Mouse (Mus musculus): ENCODE measurements around the gene Cdh3. TPM values are rescaled to one million over a fixed set of nuclear protein-coding genes. Genes with fewer than 3 reads are reported as not detected.
A peak's percentile ranks its signal among the peaks of the same experiment; 100 is the strongest.

The Cdh3 gene
- total and polyA plus RNA-seq, 3 experiments = not detected

DNA sequence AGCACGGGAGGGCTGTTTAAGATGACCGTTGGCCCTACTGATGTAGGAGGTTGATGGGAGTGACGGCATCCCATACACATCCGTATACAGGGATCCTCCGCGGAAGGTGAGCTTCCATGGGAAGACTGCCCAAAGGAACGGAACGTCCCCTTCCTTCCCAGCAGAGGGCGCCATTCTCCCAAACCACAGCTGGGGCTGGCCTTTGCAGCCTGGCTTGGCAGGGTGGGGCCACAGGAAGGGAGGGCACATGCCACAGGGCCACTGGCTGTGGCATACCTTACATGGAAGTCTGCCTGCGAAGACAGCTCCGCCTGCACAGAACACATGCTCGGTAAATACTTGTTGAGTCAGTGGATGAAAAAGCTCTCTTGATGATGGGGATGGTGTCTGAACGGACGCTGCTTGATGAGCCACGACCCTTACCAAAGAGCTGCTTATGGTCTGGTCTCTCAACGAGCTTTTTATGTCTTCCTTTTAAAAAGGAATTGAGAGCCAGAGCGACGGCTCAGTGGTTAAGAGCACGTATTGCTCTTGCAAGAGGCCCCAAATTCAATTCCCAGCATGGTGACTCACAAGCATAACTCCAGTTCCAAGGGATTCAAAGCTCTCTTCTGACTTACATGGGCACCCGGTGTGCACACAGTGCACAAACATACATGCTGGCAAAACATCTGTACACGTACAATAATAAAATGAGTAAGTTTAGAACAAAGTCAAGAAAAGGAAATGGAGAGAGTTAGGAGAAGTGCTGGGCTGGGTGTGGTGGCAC, 50.6 kb downstream of the Cdh3 start (continued):
- TF ChIP-seq BHLHE40 (IDR thresholded peaks at IDR 0.05; ENCODE audit: low read depth, low read length) (0 out of 2 replicates have a peak, but pooled peaks have one; percentile 44), UBTF (IDR thresholded peaks at IDR 0.05; ENCODE audit: low read depth, low read length) (no peak), MAZ (IDR thresholded peaks at IDR 0.05; ENCODE audit: low read depth, low read length) (peak; percentile 70; the same call in 1 of the 2 replicates), JUND (conservative IDR thresholded peaks at IDR 0.05; ENCODE audit: low read depth, low read length) (no peak), MAX (IDR thresholded peaks at IDR 0.05; ENCODE audit: low read length) (no peak; the same call in 1 of the 2 replicates), TCF12 (IDR thresholded peaks at IDR 0.05; ENCODE audit: low read depth, low read length) (no peak), E2F4 (IDR thresholded peaks at IDR 0.05; ENCODE audit: insufficient replicate concordance, low read depth, low read length) (no peak), NELFE (IDR thresholded peaks at IDR 0.05; ENCODE audit: low read depth, low read length) (peak; percentile 32; the same call in 1 of the 2 replicates), USF2 (conservative IDR thresholded peaks at IDR 0.05; ENCODE audit: low read depth, low read length) (no peak), MYC (IDR thresholded peaks at IDR 0.05; ENCODE audit: low read depth, low read length) (no peak), RAD21 (IDR thresholded peaks at IDR 0.05; ENCODE audit: low read depth, low read length) (peak; percentile 65), ELF1 (IDR thresholded peaks at IDR 0.05; ENCODE audit: low read depth, low read length) (no peak), ETS1 (conservative IDR thresholded peaks at IDR 0.05; ENCODE audit: low read depth, low read length) (0 out of 2 replicates have a peak, but pooled peaks have one; percentile 1)

- dilution Hi-C loops (cut with MboI; ENCODE audit: extremely low pct_ligation_motif_present, extremely low pct_unique_long_range_greater_than_20kb, low sequenced_read_pairs) = no loop called here
- in situ Hi-C loops (cut with MboI; ENCODE audit: low pct_ligation_motif_present, low pct_unique_long_range_greater_than_20kb, low sequenced_read_pairs) = loop anchor here (5.0 kb wide), 1 partner anchor 79 kb away; no protein-coding TSS in a partner anchor
- no peaks in the 10 kb centered on the region for H3K27me3 ChIP-seq (replicated peaks)
- H3K36me3 ChIP-seq (replicated peaks in 1 of 2; ENCODE audit: control insufficient read depth in 1 of 2, insufficient read depth in 1 of 2, low read length in 1 of 2) = no peaks in the 10 kb centered on the region
- no peaks in the 10 kb centered on the region for H3K9me3 ChIP-seq (replicated peaks; ENCODE audit: low read length)
- peak; percentile 69 for DNase-seq (ENCODE audit: extremely low read depth)
- no peak overlapping the region for H3K4me3 ChIP-seq (replicated peaks in 1 of 3; ENCODE audit: low read depth in 2 of 3, low read length in 2 of 3, poor library complexity in 1 of 3)
- peak overlapping the region; percentile 62 for H3K4me2 ChIP-seq (ENCODE audit: insufficient read depth, low read depth, poor library complexity, severe bottlenecking)
- peak overlapping the region; percentile 74 for H3K27ac ChIP-seq (ENCODE audit: insufficient read depth, low read depth)
- TF ChIP-seq ZC3H11A (IDR thresholded peaks at IDR 0.05; ENCODE audit: low read depth, low read length) = no peak
- peak; percentile 31; the same call in 1 of the 2 replicates for TF ChIP-seq POLR2A (IDR thresholded peaks at IDR 0.05; ENCODE audit: low read depth, low read length)
- TF ChIP-seq ETS1 (conservative IDR thresholded peaks at IDR 0.05; ENCODE audit: low read depth, low read length) = peak; percentile 58; the same call in 1 of the 2 replicates
- TF ChIP-seq TBP (conservative IDR thresholded peaks at IDR 0.05; ENCODE audit: low read depth, low read length) = 0 out of 2 replicates have a peak, but pooled peaks have one; percentile 24
- TF ChIP-seq MAFK (IDR thresholded peaks at IDR 0.05; ENCODE audit: insufficient replicate concordance, low read length) = peak; percentile 7; the same call in 1 of the 2 replicates
- peak; percentile 59 for TF ChIP-seq EP300 (IDR thresholded peaks at IDR 0.05; ENCODE audit: low read length)
- TF ChIP-seq BHLHE40 (IDR thresholded peaks at IDR 0.05; ENCODE audit: low read depth, low read length) = 0 out of 2 replicates have a peak, but pooled peaks have one; percentile 5
- no peak for TF ChIP-seq E2F4 (IDR thresholded peaks at IDR 0.05; ENCODE audit: insufficient replicate concordance, low read depth, low read length)
- 0 out of 2 replicates have a peak, but pooled peaks have one; percentile 16 for TF ChIP-seq CHD2 (IDR thresholded peaks at IDR 0.05; ENCODE audit: low read length)
- peak; percentile 25; the same call in 1 of the 2 replicates for TF ChIP-seq TCF12 (IDR thresholded peaks at IDR 0.05; ENCODE audit: low read depth, low read length)
- TF ChIP-seq IRF4 (IDR thresholded peaks at IDR 0.05; ENCODE audit: low read depth, low read length) = peak; percentile 82
- 0 out of 2 replicates have a peak, but pooled peaks have one; percentile 40 for TF ChIP-seq MAZ (IDR thresholded peaks at IDR 0.05; ENCODE audit: low read depth, low read length)
- no peak for TF ChIP-seq SMC3 (IDR thresholded peaks at IDR 0.05; ENCODE audit: low read depth, low read length)
- TF ChIP-seq CHD1 (IDR thresholded peaks at IDR 0.05; ENCODE audit: low read depth, low read length) = peak; percentile 87; the same call in 1 of the 2 replicates
- no peak for TF ChIP-seq ELF1 (IDR thresholded peaks at IDR 0.05; ENCODE audit: low read depth, low read length)
- TF ChIP-seq RAD21 (IDR thresholded peaks at IDR 0.05; ENCODE audit: low read depth, low read length) = no peak
- no peak for TF ChIP-seq ZMIZ1 (IDR thresholded peaks at IDR 0.05; ENCODE audit: low read depth, low read length)
- TF ChIP-seq HCFC1 (IDR thresholded peaks at IDR 0.05; ENCODE audit: low read depth, low read length) = peak; percentile 12; the same call in 1 of the 2 replicates
- H3K4me1 ChIP-seq (ENCODE audit: control insufficient read depth in 1 of 2, insufficient read depth in 2 of 2) = peaks cover 13 to 55% of the 10 kb centered on the region in 2 experiments
- peak overlapping the region; percentile 54 for H3K9ac ChIP-seq (ENCODE audit: insufficient read depth, low read depth)
- no peaks in the 10 kb centered on the region for H3K79me2 ChIP-seq (replicated peaks; ENCODE audit: control insufficient read depth, extremely low read depth, insufficient read depth, poor library complexity, severe bottlenecking)
These were observed 53.0 kb downstream of the Cdh3 start for GRCm38 (mm10) chr8:106563691-106564182.

All from CH12.LX (cell line).